Mouse (Mus musculus): Measurements from ENCODE around the gene Serpina3n. TPM values are rescaled to one million over a fixed set of nuclear protein-coding genes. Genes with fewer than 3 reads are reported as not detected.

Serpina3n gene
- polyA plus RNA-seq, 1 experiment from 2014 or later: 1.7 TPM

GRCm38 (mm10) chr12:104414576-104414975 lies 8.0 kb downstream of the Serpina3n start:
- H3K4me3 ChIP-seq: no peak overlapping the region
- peaks cover 5% of the 10 kb centered on the region; the same call in 1 of the 2 replicates for H3K4me1 ChIP-seq (replicated peaks)
- no peak overlapping the region for H3K4me2 ChIP-seq
- H3K9ac ChIP-seq: no peak overlapping the region
- no peak overlapping the region for H3K27ac ChIP-seq (replicated peaks)
- WGBS: 72% methylated on average over 2 of the region's 2 CpGs
- no peaks in the 10 kb centered on the region for H3K36me3 ChIP-seq
- H3K9me3 ChIP-seq: no peaks in the 10 kb centered on the region
- H3K27me3 ChIP-seq: no peaks in the 10 kb centered on the region
- no peak for ATAC-seq (ENCODE audit: low FRiP score, low read depth)

GRCm38 (mm10) chr12:104415625-104416315 lies 9.2 kb downstream of the Serpina3n start:
- no peak overlapping the region for H3K4me2 ChIP-seq
- no peak for ATAC-seq (ENCODE audit: low FRiP score, low read depth)
- no peak overlapping the region for H3K27ac ChIP-seq (replicated peaks)
- H3K9ac ChIP-seq: no peak overlapping the region
- H3K9me3 ChIP-seq: no peaks in the 10 kb centered on the region
- no peak overlapping the region for H3K4me3 ChIP-seq
- no peaks in the 10 kb centered on the region for H3K36me3 ChIP-seq
- peaks cover 5% of the 10 kb centered on the region; the same call in 1 of the 2 replicates for H3K4me1 ChIP-seq (replicated peaks)
- 57% methylated on average over 6 of the region's 6 CpGs for WGBS
- no peaks in the 10 kb centered on the region for H3K27me3 ChIP-seq

DNA sequence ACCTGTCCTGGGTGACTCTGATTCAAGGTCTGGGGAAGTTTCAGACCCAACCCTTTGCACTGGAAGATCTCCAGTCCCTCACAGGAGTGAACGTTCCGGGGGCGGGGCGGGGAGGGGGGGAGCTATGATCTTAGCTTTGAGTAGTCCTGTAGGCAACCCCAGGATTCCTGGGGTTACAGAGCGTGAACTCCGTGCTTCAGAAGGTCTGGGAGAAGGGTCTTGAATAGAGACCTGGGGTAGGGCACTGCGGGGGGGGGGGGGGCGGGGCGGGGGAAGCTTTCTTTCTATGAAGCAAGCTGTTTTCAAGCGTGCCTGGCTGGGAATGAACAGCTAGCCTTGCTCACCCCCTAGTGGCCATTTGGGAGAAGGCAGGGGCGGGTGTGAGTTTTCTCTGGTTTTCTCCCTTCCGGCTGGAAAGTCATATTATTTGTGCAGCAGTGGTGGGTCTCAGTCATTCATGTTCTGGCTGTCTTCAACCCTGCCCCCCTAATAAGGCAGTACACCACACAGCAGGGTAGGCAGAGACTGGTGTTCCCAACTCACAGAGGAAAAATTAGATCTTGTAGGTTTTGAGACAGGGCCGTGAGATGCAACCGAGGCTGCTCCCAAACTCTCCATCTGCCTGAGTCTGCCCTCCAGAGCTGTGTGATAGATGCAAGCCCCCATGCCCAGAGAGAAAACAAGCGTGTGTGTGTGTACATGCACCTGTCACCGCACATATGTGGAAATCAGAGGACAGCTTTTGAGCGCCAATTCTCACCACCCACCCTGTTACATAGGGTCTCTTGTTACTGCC lies 12.0 kb downstream of the Serpina3n start:
- no peak overlapping the region; the same call in 1 of the 2 replicates for H3K9ac ChIP-seq
- peak overlapping the region; percentile 32 for H3K4me3 ChIP-seq
- H3K27me3 ChIP-seq: no peaks in the 10 kb centered on the region
- no peak overlapping the region for H3K27ac ChIP-seq (replicated peaks)
- H3K36me3 ChIP-seq: no peaks in the 10 kb centered on the region
- H3K9me3 ChIP-seq: no peaks in the 10 kb centered on the region
- ATAC-seq (ENCODE audit: low FRiP score, low read depth): peak; percentile 80
- H3K4me2 ChIP-seq: peak overlapping the region; percentile 59
- H3K4me1 ChIP-seq (replicated peaks): peaks cover 5% of the 10 kb centered on the region; the same call in 1 of the 2 replicates
- WGBS: 16% methylated on average over 14 of the region's 17 CpGs

- no peaks in the 10 kb centered on the region for H3K27me3 ChIP-seq
- H3K4me2 ChIP-seq: 0 out of 2 replicates have a peak overlapping the region, but pooled peaks have one; percentile 59
- ATAC-seq (ENCODE audit: low FRiP score, low read depth): peak; percentile 49; the same call in 1 of the 2 replicates
- no peak overlapping the region for H3K27ac ChIP-seq (replicated peaks)
- H3K36me3 ChIP-seq: no peaks in the 10 kb centered on the region
- no peaks in the 10 kb centered on the region for H3K9me3 ChIP-seq
- 11% methylated on average over 2 of the region's 2 CpGs for WGBS
- H3K9ac ChIP-seq: no peak overlapping the region
- H3K4me3 ChIP-seq: no peak overlapping the region
- peaks cover 5% of the 10 kb centered on the region; the same call in 1 of the 2 replicates for H3K4me1 ChIP-seq (replicated peaks)
Observed at GRCm38 (mm10) chr12:104419136-104419462, 12.6 kb downstream of the Serpina3n start.

GRCm38 (mm10) chr12:104422615-104423392 lies 16.3 kb downstream of the Serpina3n start:
- H3K27ac ChIP-seq (replicated peaks): no peak overlapping the region
- no peaks in the 10 kb centered on the region for H3K36me3 ChIP-seq
- no peak for ATAC-seq (ENCODE audit: low FRiP score, low read depth)
- no peak overlapping the region for H3K9ac ChIP-seq
- peaks cover 5% of the 10 kb centered on the region; the same call in 1 of the 2 replicates for H3K4me1 ChIP-seq (replicated peaks)
- H3K4me2 ChIP-seq: no peak overlapping the region
- no peaks in the 10 kb centered on the region for H3K9me3 ChIP-seq
- 73% methylated on average over 11 of the region's 11 CpGs for WGBS
- H3K4me3 ChIP-seq: no peak overlapping the region
- H3K27me3 ChIP-seq: no peaks in the 10 kb centered on the region

DNA sequence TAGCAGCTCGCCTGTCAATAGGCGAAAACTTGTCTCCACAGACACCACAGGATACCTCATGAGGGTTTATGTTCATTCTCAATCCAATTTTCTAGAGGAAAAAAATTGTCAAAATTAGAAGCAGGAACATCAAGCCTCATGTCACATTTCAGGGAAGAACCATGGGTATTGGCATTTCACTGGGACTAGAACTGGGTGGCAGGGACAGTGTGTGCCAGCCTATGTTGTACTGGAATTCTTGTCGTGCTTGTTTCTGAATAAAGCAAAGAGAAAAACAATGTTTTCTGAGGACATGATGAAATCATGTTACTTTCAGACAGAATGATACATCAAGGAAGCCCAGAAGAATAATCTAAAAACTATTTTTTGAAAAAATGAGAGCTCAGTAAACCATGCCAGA lies 19.1 kb downstream of the Serpina3n start:
- H3K4me2 ChIP-seq: no peak overlapping the region
- no peak overlapping the region for H3K9ac ChIP-seq
- H3K4me1 ChIP-seq (replicated peaks): no peaks in the 10 kb centered on the region
- H3K27me3 ChIP-seq: no peaks in the 10 kb centered on the region
- no peak for ATAC-seq (ENCODE audit: low FRiP score, low read depth)
- no peak overlapping the region for H3K4me3 ChIP-seq
- no peak overlapping the region for H3K27ac ChIP-seq (replicated peaks)
- H3K9me3 ChIP-seq: no peaks in the 10 kb centered on the region
- H3K36me3 ChIP-seq: no peaks in the 10 kb centered on the region
- 77% methylated on average over 3 of the region's 3 CpGs for WGBS

GRCm38 (mm10) chr12:104426915-104427314 lies 20.4 kb downstream of the Serpina3n start:
- no peak for ATAC-seq (ENCODE audit: low FRiP score, low read depth)
- Histone ChIP-seq H3K4me3 (no peak overlapping the region), H3K9ac (no peak overlapping the region), H3K27ac (replicated peaks) (no peak overlapping the region), H3K4me2 (no peak overlapping the region), H3K9me3 (no peaks in the 10 kb centered on the region), H3K36me3 (no peaks in the 10 kb centered on the region), H3K27me3 (no peaks in the 10 kb centered on the region), H3K4me1 (replicated peaks) (no peaks in the 10 kb centered on the region)
- WGBS: 2% methylated on average over 7 of the region's 7 CpGs

DNA sequence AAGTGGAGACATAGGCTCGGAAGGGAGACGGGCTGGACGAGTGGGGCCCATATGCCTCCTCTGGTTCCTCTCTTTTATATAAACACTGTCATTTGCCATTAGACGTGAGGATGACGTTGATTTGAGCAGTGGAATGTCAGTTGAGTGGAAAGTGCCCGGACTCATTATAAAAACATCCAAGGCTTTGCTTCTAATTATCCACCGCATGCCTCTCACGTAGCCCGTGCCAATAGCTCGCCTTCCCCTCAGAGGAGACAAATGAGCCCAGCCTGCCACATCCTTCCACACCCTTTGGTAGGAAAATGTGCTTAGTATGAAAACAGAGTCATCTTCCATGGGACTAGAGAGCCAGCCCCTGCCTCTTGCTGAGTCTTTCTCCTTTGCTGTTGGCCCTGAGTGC lies 24.8 kb downstream of the Serpina3n start:
- Histone ChIP-seq H3K9me3 (no peaks in the 10 kb centered on the region), H3K4me2 (no peak overlapping the region), H3K4me1 (replicated peaks) (peaks cover 3% of the 10 kb centered on the region; the same call in 1 of the 2 replicates), H3K27me3 (no peaks in the 10 kb centered on the region), H3K9ac (no peak overlapping the region), H3K36me3 (no peaks in the 10 kb centered on the region), H3K27ac (replicated peaks) (no peak overlapping the region), H3K4me3 (no peak overlapping the region)
- no peak for ATAC-seq (ENCODE audit: low FRiP score, low read depth)
- WGBS: 43% methylated on average over 10 of the region's 10 CpGs

GRCm38 (mm10) chr12:104433214-104433613 lies 26.7 kb downstream of the Serpina3n start:
- Histone ChIP-seq H3K4me2 (no peak overlapping the region), H3K9me3 (no peaks in the 10 kb centered on the region), H3K27me3 (no peaks in the 10 kb centered on the region), H3K4me1 (replicated peaks) (peaks cover 3% of the 10 kb centered on the region; the same call in 1 of the 2 replicates), H3K27ac (replicated peaks) (no peak overlapping the region), H3K9ac (no peak overlapping the region), H3K36me3 (no peaks in the 10 kb centered on the region), H3K4me3 (no peak overlapping the region)
- WGBS: 30% methylated on average over 7 of the region's 7 CpGs
- no peak for ATAC-seq (ENCODE audit: low FRiP score, low read depth)

GRCm38 (mm10) chr12:104433951-104434735 lies 27.6 kb downstream of the Serpina3n start:
- no peak overlapping the region for H3K27ac ChIP-seq (replicated peaks)
- H3K9me3 ChIP-seq: no peaks in the 10 kb centered on the region
- H3K4me3 ChIP-seq: peak overlapping the region; percentile 9; the same call in 1 of the 2 replicates
- 0 out of 2 replicates have a peak overlapping the region, but pooled peaks have one; percentile 8 for H3K9ac ChIP-seq
- WGBS: 52% methylated on average over 20 of the region's 20 CpGs
- H3K36me3 ChIP-seq: no peaks in the 10 kb centered on the region
- peak; percentile 55 for ATAC-seq (ENCODE audit: low FRiP score, low read depth)
- H3K27me3 ChIP-seq: no peaks in the 10 kb centered on the region
- peaks cover 3% of the 10 kb centered on the region; the same call in 1 of the 2 replicates for H3K4me1 ChIP-seq (replicated peaks)
- peak overlapping the region; percentile 27 for H3K4me2 ChIP-seq

- no peak overlapping the region for H3K4me3 ChIP-seq
- WGBS: 12% methylated on average over 22 of the region's 22 CpGs
- no peaks in the 10 kb centered on the region for H3K9me3 ChIP-seq
- H3K27ac ChIP-seq (replicated peaks): no peak overlapping the region
- no peaks in the 10 kb centered on the region for H3K4me1 ChIP-seq (replicated peaks)
- H3K4me2 ChIP-seq: no peak overlapping the region
- H3K27me3 ChIP-seq: peaks cover 7% of the 10 kb centered on the region; the same call in 1 of the 2 replicates
- peak; percentile 65 for ATAC-seq (ENCODE audit: low FRiP score, low read depth)
- H3K9ac ChIP-seq: no peak overlapping the region
- H3K36me3 ChIP-seq: no peaks in the 10 kb centered on the region
Observed at GRCm38 (mm10) chr12:104440087-104440760, 33.7 kb downstream of the Serpina3n start.
